Mouse (Mus musculus): ENCODE measurements around the gene Pacsin3. TPM values are rescaled to one million over a fixed set of nuclear protein-coding genes. Genes with fewer than 3 reads are reported as not detected.

The Pacsin3 gene
- polyA plus RNA-seq, 1 experiment, result 0.52 TPM

GRCm38 (mm10) chr2:91312578-91313311 is 57.0 kb downstream of the Pacsin3 start:
- TF ChIP-seq GATA1 (IDR thresholded peaks at IDR 0.05; ENCODE audit: low read length), result no peak

- TF ChIP-seq GATA1 (IDR thresholded peaks at IDR 0.05; ENCODE audit: low read length), result no peak
Observed at GRCm38 (mm10) chr2:91314184-91314583, 58.4 kb downstream of the Pacsin3 start.

Other genes starting within 250 kb of the Pacsin3 start
- gene Rapsn, start 220.3 kb upstream of the Pacsin3 start, polyA plus RNA-seq (2012), result 0.37 and 0.69 TPM in 2 replicates
- gene Psmc3, start 201.9 kb upstream of the Pacsin3 start, polyA plus RNA-seq (2012), result 148 and 174 TPM in 2 replicates
- gene Slc39a13, start 185.5 kb upstream of the Pacsin3 start, polyA plus RNA-seq (2012), result 8.1 and 11.5 TPM in 2 replicates
- gene Spi1, start 173.6 kb upstream of the Pacsin3 start, polyA plus RNA-seq (2012), result 33.1 and 50.9 TPM in 2 replicates
- gene Mybpc3, start 137.8 kb upstream of the Pacsin3 start, polyA plus RNA-seq (2012), result not detected in 2 replicates
- 11.5 and 12.1 TPM in 2 replicates for gene Madd, start 72.1 kb upstream of the Pacsin3 start, polyA plus RNA-seq (2012)
- gene Nr1h3, start 53.1 kb upstream of the Pacsin3 start, polyA plus RNA-seq (2012), result 0.27 and 0.56 TPM in 2 replicates
- 2.7 and 6.7 TPM in 2 replicates for gene Acp2, start 53.1 kb upstream of the Pacsin3 start, polyA plus RNA-seq (2012)
- 0.79 and 1.1 TPM in 2 replicates for gene Ddb2, start 19.0 kb upstream of the Pacsin3 start, polyA plus RNA-seq (2012)
- 54.8 and 58.0 TPM in 2 replicates for gene Arfgap2, start 9.0 kb downstream of the Pacsin3 start, polyA plus RNA-seq (2012)
- 0.08 and 0.12 TPM in 2 replicates for gene 1110051M20Rik, start 188.8 kb downstream of the Pacsin3 start, polyA plus RNA-seq (2012)
- gene Lrp4, start 201.6 kb downstream of the Pacsin3 start, polyA plus RNA-seq (2012), result not detected in 2 replicates

Measured in G1E-ER4 (cell line).